Mouse (Mus musculus) heart, embryonic 16.5 days (tissue): Measurements from ENCODE around the gene Klhl9. TPM values are rescaled to one million over a fixed set of nuclear protein-coding genes. Genes with fewer than 3 reads are reported as not detected.

Experiments
- ATAC-seq: fragments of 200-750 bp; cut with Nextera tagmentation; replicated peaks from 2 replicates; pipeline ENCODE4 v1.8.0; 2017; ENCODE audit warnings: moderate number of reproducible peaks; ENCODE audit not compliant: insufficient read depth, low FRiP score; ENCODE audit errors: extremely low read depth
- H3K27ac ChIP-seq: fragments of 300-500 bp; sonication (generic); 2 replicates; pipeline ENCODE4 v1.5.1; 2014; ENCODE audit warnings: mild to moderate bottlenecking, low read length, control low read depth, moderate library complexity
- H3K27me3 ChIP-seq: fragments of 300-500 bp; sonication (generic); 2 replicates; pipeline ENCODE4 v1.6.1; 2014; ENCODE audit warnings: low read length, mixed read lengths; ENCODE audit not compliant: control insufficient read depth, insufficient read depth
- H3K36me3 ChIP-seq: fragments of 300-500 bp; sonication (generic); 2 replicates; pipeline ENCODE4 v1.6.1; 2014; ENCODE audit not compliant: control insufficient read depth, insufficient read depth
- H3K4me1 ChIP-seq: fragments of 300-500 bp; sonication (generic); 2 replicates; pipeline ENCODE4 v1.6.1; 2014; ENCODE audit warnings: low read length, mixed read lengths; ENCODE audit not compliant: control insufficient read depth, insufficient read depth
- H3K4me2 ChIP-seq: fragments of 300-500 bp; sonication (generic); 2 replicates; pipeline ENCODE4 v1.6.1; 2014; ENCODE audit warnings: low read depth, mild to moderate bottlenecking, control low read depth, low read length
- H3K4me3 ChIP-seq: fragments of 300-500 bp; sonication (generic); 2 replicates; pipeline ENCODE4 v1.5.1; 2014; ENCODE audit warnings: mild to moderate bottlenecking, control low read depth, low read length
- H3K9ac ChIP-seq: fragments of 300-500 bp; sonication (generic); 2 replicates; pipeline ENCODE4 v1.6.1; 2014; ENCODE audit warnings: low read length, control low read depth
- H3K9me3 ChIP-seq: fragments of 300-500 bp; sonication (generic); replicated peaks from 2 replicates; pipeline ENCODE4 v1.6.1; 2016; ENCODE audit warnings: low read length; ENCODE audit not compliant: control insufficient read depth
- WGBS: fragments of 180-500 bp; shearing (Covaris S2); extraction: QIAGEN DNeasy Blood & Tissue Kit; methylation state at CpG from one replicate; pipeline ENCODE4 v1.1.7; 2014; 5-methylcytosine and 5-hydroxymethylcytosine counted together
- polyA plus RNA-seq: library from polyadenylated mRNA; unstranded; fragments of >200 nt; fragmentation: Nextera tagmentation; extraction: Ambion mirVana; gene quantifications from 2 replicates; pipeline ENCODE4 v1.2.1, GENCODE M21; 2015

Klhl9 gene
- polyA plus RNA-seq, 1 experiment from 2014 or later: 82.3 TPM

GRCm38 (mm10) chr4:88726727-88727126 is 4.5 kb upstream of the Klhl9 start:
- Histone ChIP-seq H3K27ac (no peak overlapping the region), H3K4me3 (no peak overlapping the region), H3K4me2 (no peak overlapping the region), H3K9ac (no peak overlapping the region), H3K27me3 (no peaks in the 10 kb centered on the region), H3K36me3 (no peaks in the 10 kb centered on the region), H3K9me3 (no peaks in the 10 kb centered on the region), H3K4me1 (no peaks in the 10 kb centered on the region)
- no peak for ATAC-seq
- WGBS: 68% methylated on average over 6 of the region's 6 CpGs

- H3K27me3 ChIP-seq: no peaks in the 10 kb centered on the region
- H3K9ac ChIP-seq: no peak overlapping the region
- WGBS: 62% methylated on average over 8 of the region's 8 CpGs
- H3K4me1 ChIP-seq: peaks cover 10% of the 10 kb centered on the region
- H3K4me3 ChIP-seq: no peak overlapping the region
- peaks cover 9% of the 10 kb centered on the region; the same call in 1 of the 2 replicates for H3K36me3 ChIP-seq
- no peak for ATAC-seq
- no peak overlapping the region for H3K27ac ChIP-seq
- no peaks in the 10 kb centered on the region for H3K9me3 ChIP-seq
- H3K4me2 ChIP-seq: no peak overlapping the region
Observed at GRCm38 (mm10) chr4:88723497-88724090, 1.3 kb upstream of the Klhl9 start.

GRCm38 (mm10) chr4:88718715-88719114 is 3.5 kb downstream of the Klhl9 start:
- peak overlapping the region; percentile 54 for H3K9ac ChIP-seq
- no peak for ATAC-seq
- H3K9me3 ChIP-seq: no peaks in the 10 kb centered on the region
- H3K4me1 ChIP-seq: peaks cover 24% of the 10 kb centered on the region
- peak overlapping the region; percentile 72 for H3K4me2 ChIP-seq
- peak overlapping the region; percentile 53 for H3K4me3 ChIP-seq
- WGBS: 19% methylated on average over 1 of the region's 1 CpGs
- no peaks in the 10 kb centered on the region for H3K27me3 ChIP-seq
- H3K36me3 ChIP-seq: peaks cover 18% of the 10 kb centered on the region
- H3K27ac ChIP-seq: no peak overlapping the region

- Histone ChIP-seq H3K27ac (no peak overlapping the region), H3K9ac (no peak overlapping the region), H3K4me1 (peaks cover 16% of the 10 kb centered on the region), H3K4me2 (no peak overlapping the region), H3K36me3 (peaks cover 10% of the 10 kb centered on the region), H3K9me3 (no peaks in the 10 kb centered on the region), H3K4me3 (no peak overlapping the region), H3K27me3 (no peaks in the 10 kb centered on the region)
- ATAC-seq: no peak
Observed at GRCm38 (mm10) chr4:88715059-88715458, 7.2 kb downstream of the Klhl9 start.

- Histone ChIP-seq H3K9me3 (no peaks in the 10 kb centered on the region), H3K4me2 (no peak overlapping the region), H3K27me3 (no peaks in the 10 kb centered on the region), H3K36me3 (peaks cover 8% of the 10 kb centered on the region), H3K9ac (no peak overlapping the region), H3K27ac (no peak overlapping the region), H3K4me3 (no peak overlapping the region), H3K4me1 (peaks cover 16% of the 10 kb centered on the region)
- 71% methylated on average over 1 of the region's 1 CpGs for WGBS
- no peak for ATAC-seq
Observed at GRCm38 (mm10) chr4:88714281-88714680, 8.0 kb downstream of the Klhl9 start.

DNA sequence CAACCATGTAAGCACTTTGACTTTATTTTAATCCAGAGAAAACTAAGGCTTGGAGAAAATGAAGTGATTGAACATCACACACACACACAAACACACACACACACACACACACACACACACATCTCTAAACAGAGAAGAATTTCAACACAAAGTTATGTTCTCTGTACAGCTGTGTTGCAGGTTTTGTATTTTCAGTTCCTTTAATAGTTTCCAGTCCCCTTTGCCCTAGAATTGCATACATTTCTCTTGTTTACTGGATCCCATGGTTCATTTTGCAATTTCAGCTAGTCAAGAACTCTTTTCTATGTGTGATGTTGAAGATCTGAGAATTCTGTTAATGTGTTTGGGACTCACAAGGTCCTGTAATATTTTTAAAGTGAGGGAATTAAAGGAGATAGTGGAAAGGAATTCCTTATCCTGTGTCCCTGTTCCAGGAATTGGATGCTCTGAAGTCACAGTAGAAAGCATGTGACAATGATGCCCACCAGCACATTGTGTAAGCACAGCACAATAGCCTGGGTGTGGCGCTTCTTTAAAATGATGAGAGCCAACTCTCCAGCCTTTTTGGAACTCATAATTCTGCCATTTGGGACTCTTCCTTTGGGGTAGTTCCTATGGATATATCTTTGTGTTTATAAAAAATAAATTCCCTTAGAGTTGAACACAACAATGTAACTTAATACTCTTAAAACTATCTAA is 15.0 kb downstream of the Klhl9 start:
- no peak overlapping the region for H3K27ac ChIP-seq
- H3K4me2 ChIP-seq: no peak overlapping the region
- no peaks in the 10 kb centered on the region for H3K4me1 ChIP-seq
- H3K9me3 ChIP-seq: no peaks in the 10 kb centered on the region
- no peak overlapping the region for H3K9ac ChIP-seq
- 78% methylated on average over 1 of the region's 1 CpGs for WGBS
- no peaks in the 10 kb centered on the region for H3K36me3 ChIP-seq
- no peaks in the 10 kb centered on the region for H3K27me3 ChIP-seq
- no peak for ATAC-seq
- no peak overlapping the region for H3K4me3 ChIP-seq

DNA sequence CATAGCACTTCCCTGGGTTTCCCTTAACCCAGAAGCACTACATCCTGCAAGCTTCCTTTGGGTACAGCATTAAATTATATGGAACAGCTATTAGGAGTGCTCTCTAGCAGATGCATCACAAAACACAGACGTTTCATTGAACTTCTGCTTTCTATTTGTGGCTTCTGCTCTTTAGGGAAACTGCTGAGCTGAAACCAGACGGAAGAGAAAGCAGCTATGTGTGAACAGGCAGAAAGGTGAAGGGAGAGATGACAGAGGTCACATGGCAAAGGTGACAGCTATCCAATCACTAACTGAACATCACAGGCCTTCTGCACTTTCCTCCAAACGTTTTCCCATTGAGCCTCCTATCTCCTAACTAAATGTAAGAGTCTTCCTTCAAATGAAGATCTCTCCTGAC is 16.3 kb downstream of the Klhl9 start:
- Histone ChIP-seq H3K4me2 (no peak overlapping the region), H3K27ac (no peak overlapping the region), H3K9me3 (no peaks in the 10 kb centered on the region), H3K4me3 (no peak overlapping the region), H3K9ac (no peak overlapping the region), H3K36me3 (no peaks in the 10 kb centered on the region), H3K27me3 (no peaks in the 10 kb centered on the region), H3K4me1 (no peaks in the 10 kb centered on the region)
- no peak for ATAC-seq
- 31% methylated on average over 3 of the region's 3 CpGs for WGBS

- Histone ChIP-seq H3K4me3 (no peak overlapping the region), H3K27ac (no peak overlapping the region), H3K4me2 (no peak overlapping the region), H3K27me3 (0 out of 2 replicates have a peak, but pooled peaks cover 2% of the 10 kb centered on the region), H3K9ac (no peak overlapping the region), H3K36me3 (no peaks in the 10 kb centered on the region), H3K9me3 (no peaks in the 10 kb centered on the region), H3K4me1 (no peaks in the 10 kb centered on the region)
- WGBS: 84% methylated on average over 1 of the region's 1 CpGs
- ATAC-seq: no peak
Observed at GRCm38 (mm10) chr4:88699301-88699700, 23.0 kb downstream of the Klhl9 start.

GRCm38 (mm10) chr4:88698781-88699180 is 23.5 kb downstream of the Klhl9 start:
- Histone ChIP-seq H3K4me1 (no peaks in the 10 kb centered on the region), H3K4me2 (no peak overlapping the region), H3K9ac (no peak overlapping the region), H3K9me3 (no peaks in the 10 kb centered on the region), H3K27me3 (0 out of 2 replicates have a peak, but pooled peaks cover 2% of the 10 kb centered on the region), H3K36me3 (no peaks in the 10 kb centered on the region), H3K27ac (no peak overlapping the region), H3K4me3 (no peak overlapping the region)
- WGBS: 76% methylated on average over 5 of the region's 5 CpGs
- ATAC-seq: no peak
